In genomic region chr2:94173549-94173948, GRCm38 (mm10) we compare ENCODE assay signal across 17 mouse cellular contexts.
"Had no signal": no experiment of that assay in that cellular context is flagged by ENCODE, and none has a peak within 500 bp of the region (broad histone marks: within the 10 kb centered on the region; RNA-seq: fewer than 3 reads in every experiment).

No protein-coding gene starts in this region.

- H3K36me3 ChIP-seq: lung, embryonic 15.5 days; midbrain, embryonic 10.5 days; midbrain, embryonic 13.5 days had no signal

- H3K9ac ChIP-seq: liver, embryonic 14.5 days; lung, embryonic 15.5 days; midbrain, embryonic 13.5 days had no signal

- DNase-seq: kidney, postnatal 10 days; kidney, postnatal 36 days; layer of hippocampus, postnatal 36 days; lung, adult 18-20 months; lung, postnatal 10 days; lung, postnatal 36 days; thymus, adult 18-20 months; thymus, postnatal 14 days; thymus, postnatal 4 days had no signal

- H3K4me3 ChIP-seq: left cerebral cortex, adult 2 months; lung, embryonic 15.5 days; megakaryocyte, embryonic 14.5 days; midbrain, embryonic 10.5 days; midbrain, embryonic 13.5 days had no signal

- H3K4me2 ChIP-seq: liver, embryonic 11.5 days; lung, embryonic 15.5 days; midbrain, embryonic 13.5 days had no signal

- ATAC-seq: midbrain, embryonic 13.5 days; midbrain, embryonic 16.5 days had no signal

- H3K27me3 ChIP-seq: lung, embryonic 15.5 days; megakaryocyte, embryonic 14.5 days; midbrain, embryonic 13.5 days had no signal

- H3K27ac ChIP-seq: left cerebral cortex, adult 2 months; liver, embryonic 14.5 days; lung, embryonic 15.5 days; midbrain, embryonic 10.5 days; midbrain, embryonic 13.5 days had no signal

- H3K9me3 ChIP-seq: lung, embryonic 15.5 days; midbrain, embryonic 10.5 days; midbrain, embryonic 13.5 days had no signal
